Mouse (Mus musculus) forebrain, embryonic 13.5 days (tissue): Measurements from ENCODE around the gene Ifnab. TPM values are rescaled to one million over a fixed set of nuclear protein-coding genes. Genes with fewer than 3 reads are reported as not detected.

Source experiments
- ATAC-seq: fragments of 200-750 bp; cut with Nextera tagmentation; 2 replicates; pipeline ENCODE4 v1.8.0; 2017
- H3K27ac ChIP-seq: fragments of 300-500 bp; sonication (generic); 2 replicates; pipeline ENCODE4 v1.5.1; 2015; ENCODE audit warnings: inconsistent platforms, mild to moderate bottlenecking, moderate library complexity
- H3K27me3 ChIP-seq: fragments of 300-500 bp; sonication (generic); 2 replicates; pipeline ENCODE4 v1.6.1; 2015; ENCODE audit warnings: mild to moderate bottlenecking, inconsistent platforms
- H3K36me3 ChIP-seq: fragments of 300-500 bp; sonication (generic); 2 replicates; pipeline ENCODE4 v1.6.1; 2015; ENCODE audit warnings: mild to moderate bottlenecking, inconsistent platforms; ENCODE audit not compliant: poor library complexity, severe bottlenecking
- H3K4me1 ChIP-seq: fragments of 300-500 bp; sonication (generic); 2 replicates; pipeline ENCODE4 v1.6.1; 2015; ENCODE audit warnings: inconsistent platforms
- H3K4me2 ChIP-seq: fragments of 300-500 bp; sonication (generic); 2 replicates; pipeline ENCODE4 v1.6.1; 2015; ENCODE audit warnings: inconsistent platforms, mild to moderate bottlenecking, moderate library complexity
- H3K4me3 ChIP-seq: fragments of 300-500 bp; sonication (generic); 2 replicates; pipeline ENCODE4 v1.5.1; 2015; ENCODE audit warnings: mild to moderate bottlenecking, inconsistent platforms
- H3K9ac ChIP-seq: fragments of 300-500 bp; sonication (generic); 2 replicates; pipeline ENCODE4 v1.6.1; 2015; ENCODE audit warnings: mild to moderate bottlenecking, inconsistent platforms
- H3K9me3 ChIP-seq: fragments of 300-500 bp; sonication (generic); replicated peaks from 2 replicates; pipeline ENCODE4 v1.6.1; 2016; ENCODE audit warnings: inconsistent platforms
- WGBS: fragments of 180-500 bp; shearing (Covaris S2); methylation state at CpG from one replicate; pipeline ENCODE4 v1.1.7; 2015; 5-methylcytosine and 5-hydroxymethylcytosine counted together
- polyA plus RNA-seq: library from polyadenylated mRNA; unstranded; fragments of >200 nt; fragmentation: Nextera tagmentation; extraction: Ambion mirVana; gene quantifications from 2 replicates; pipeline ENCODE4 v1.2.1, GENCODE M21; 2015

Gene Ifnab
- polyA plus RNA-seq, 1 experiment from 2014 or later: not detected

DNA sequence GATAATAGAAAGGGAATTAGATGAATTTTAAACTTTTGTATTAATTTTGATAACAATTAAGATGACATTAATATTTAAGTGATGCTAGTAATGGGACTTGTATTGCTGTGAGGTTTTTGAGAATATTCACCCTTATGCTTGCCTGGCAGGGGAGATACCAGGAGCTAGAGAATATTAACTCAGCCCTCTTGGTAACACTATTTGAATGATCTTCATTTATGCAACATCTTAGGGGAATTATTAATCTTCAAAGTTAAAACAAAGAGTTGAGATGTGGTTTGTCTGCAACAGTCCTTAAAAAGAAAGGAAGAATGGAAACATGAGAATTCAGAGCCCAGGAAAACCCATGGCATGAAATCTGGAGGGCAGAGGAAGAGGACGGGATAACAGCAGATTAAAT is 8.1 kb upstream of the Ifnab start:
- H3K4me1 ChIP-seq: no peaks in the 10 kb centered on the region
- no peaks in the 10 kb centered on the region for H3K36me3 ChIP-seq
- H3K27ac ChIP-seq: no peak overlapping the region
- H3K9ac ChIP-seq: no peak overlapping the region
- H3K4me3 ChIP-seq: no peak overlapping the region
- H3K4me2 ChIP-seq: no peak overlapping the region
- H3K9me3 ChIP-seq: no peaks in the 10 kb centered on the region
- no peaks in the 10 kb centered on the region for H3K27me3 ChIP-seq
- 94% methylated on average over 1 of the region's 1 CpGs for WGBS
- ATAC-seq: no peak

DNA sequence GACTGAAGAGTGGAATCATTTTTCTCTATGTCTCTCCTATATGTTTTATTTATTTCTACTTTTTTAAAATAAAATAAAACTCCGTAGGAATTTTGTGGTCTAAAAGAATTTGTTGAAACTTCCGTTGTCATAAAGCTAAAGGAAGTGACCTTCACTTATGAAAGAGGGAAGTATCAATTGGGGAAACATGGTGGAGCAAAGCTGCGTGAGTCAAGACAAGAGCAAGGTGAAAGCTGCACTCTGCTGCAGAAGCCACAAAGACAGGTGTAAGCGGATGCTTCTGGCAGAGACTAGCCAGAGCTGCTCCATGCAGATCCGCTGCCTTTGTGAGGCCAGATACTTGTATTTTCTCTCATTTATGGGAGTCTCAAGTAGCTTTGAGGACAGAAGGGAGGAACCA is 7.6 kb upstream of the Ifnab start:
- WGBS: 86% methylated on average over 5 of the region's 5 CpGs
- Histone ChIP-seq H3K9me3 (no peaks in the 10 kb centered on the region), H3K4me2 (no peak overlapping the region), H3K4me1 (no peaks in the 10 kb centered on the region), H3K4me3 (no peak overlapping the region), H3K9ac (no peak overlapping the region), H3K27me3 (no peaks in the 10 kb centered on the region), H3K27ac (no peak overlapping the region), H3K36me3 (no peaks in the 10 kb centered on the region)
- ATAC-seq: no peak

DNA sequence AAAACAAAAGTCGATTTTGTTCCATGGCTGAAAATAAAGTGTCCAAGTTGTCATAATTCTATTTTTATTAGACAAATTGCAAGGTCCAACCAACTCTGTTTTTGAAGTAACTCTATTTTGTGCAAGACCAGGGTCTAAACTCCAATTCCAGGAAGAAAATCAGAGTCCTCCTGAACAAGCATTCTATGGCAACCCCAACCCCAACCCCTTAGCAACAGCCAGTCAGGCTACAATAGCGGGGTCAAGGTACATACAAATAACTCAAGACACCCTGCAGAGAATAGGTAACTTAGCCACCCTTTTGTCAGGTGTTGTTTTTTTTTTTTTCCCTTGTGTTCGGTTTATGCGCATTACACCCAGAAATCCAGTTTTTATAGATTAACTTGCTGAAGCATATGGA is 6.6 kb upstream of the Ifnab start:
- 81% methylated on average over 4 of the region's 4 CpGs for WGBS
- H3K4me2 ChIP-seq: no peak overlapping the region
- no peak overlapping the region for H3K9ac ChIP-seq
- H3K27me3 ChIP-seq: no peaks in the 10 kb centered on the region
- no peaks in the 10 kb centered on the region for H3K4me1 ChIP-seq
- no peak overlapping the region for H3K4me3 ChIP-seq
- H3K9me3 ChIP-seq: no peaks in the 10 kb centered on the region
- no peak overlapping the region for H3K27ac ChIP-seq
- ATAC-seq: no peak
- no peaks in the 10 kb centered on the region for H3K36me3 ChIP-seq

DNA sequence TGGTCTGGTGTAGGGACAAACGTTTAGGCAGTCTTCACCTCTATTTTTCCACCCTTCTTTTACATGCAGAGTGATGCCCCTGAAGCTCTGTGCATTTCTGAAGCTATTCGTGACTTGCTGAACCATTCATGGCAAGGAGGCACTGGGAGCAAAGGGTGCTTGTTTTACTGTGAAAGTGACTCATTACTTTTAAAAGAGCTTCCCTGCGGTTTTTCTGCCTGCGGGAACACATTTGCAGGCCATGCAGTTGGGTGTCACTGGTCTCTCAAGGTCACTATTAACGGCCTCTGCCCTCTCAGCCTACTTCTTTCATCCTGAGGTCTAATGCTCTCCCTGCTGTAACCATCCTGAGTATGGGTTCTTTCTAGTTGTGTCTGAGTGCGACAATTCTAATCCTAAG is 5.9 kb upstream of the Ifnab start:
- Histone ChIP-seq H3K36me3 (no peaks in the 10 kb centered on the region), H3K4me1 (no peaks in the 10 kb centered on the region), H3K9ac (no peak overlapping the region), H3K9me3 (no peaks in the 10 kb centered on the region), H3K27me3 (no peaks in the 10 kb centered on the region), H3K4me2 (no peak overlapping the region), H3K4me3 (no peak overlapping the region), H3K27ac (no peak overlapping the region)
- no peak for ATAC-seq
- WGBS: 62% methylated on average over 6 of the region's 6 CpGs

DNA sequence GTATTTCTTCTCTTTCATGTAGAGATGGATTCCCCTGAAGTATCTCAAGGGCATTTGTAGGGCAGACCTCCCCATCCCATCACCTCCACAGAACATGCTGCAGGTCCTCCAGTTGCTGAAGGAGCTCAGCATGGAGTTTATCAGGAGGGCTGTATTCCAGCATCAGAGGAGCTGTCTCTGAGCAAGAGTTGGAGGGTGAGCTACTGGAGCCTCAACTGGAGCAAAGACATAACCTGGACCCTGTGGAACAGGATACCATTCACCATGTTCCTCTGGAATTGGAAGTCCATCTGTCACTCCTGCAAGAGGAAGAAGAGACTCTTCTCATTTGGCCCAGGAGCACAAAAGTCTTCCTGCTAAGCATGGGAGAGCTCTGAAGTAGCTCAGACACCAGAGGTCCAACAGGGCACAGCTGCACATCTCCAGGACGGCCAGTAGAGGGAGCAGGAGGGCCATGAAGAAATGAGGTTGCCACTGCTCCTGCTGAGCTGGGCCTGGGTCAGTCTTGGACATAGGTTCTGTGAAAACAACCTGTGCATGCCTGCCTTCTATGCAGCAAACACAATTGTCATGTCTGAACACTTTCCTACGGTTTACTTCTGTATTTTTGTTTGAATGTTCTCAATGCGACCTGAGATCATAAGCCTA is 5.2 kb upstream of the Ifnab start:
- peak; percentile 76 for ATAC-seq

DNA sequence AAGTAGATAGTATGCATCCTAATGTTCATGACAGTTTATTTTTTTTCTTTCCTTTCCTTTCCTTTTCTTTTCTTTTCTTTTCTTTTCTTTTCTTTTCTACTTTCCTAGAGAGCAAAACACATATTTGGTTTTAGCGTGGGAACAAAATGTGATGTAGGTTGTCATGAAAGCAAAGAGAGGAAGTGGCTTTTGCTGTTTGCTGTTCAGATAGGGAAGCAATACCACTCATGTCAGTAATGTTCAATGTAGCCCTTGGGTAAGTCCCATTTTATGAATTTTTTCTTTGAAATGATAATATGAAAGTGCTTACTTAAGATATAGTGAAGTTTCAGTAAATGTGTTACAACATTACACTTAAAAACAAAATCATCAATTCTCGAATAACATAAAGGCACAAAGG is 2.2 kb upstream of the Ifnab start:
- no peak overlapping the region for H3K27ac ChIP-seq
- H3K9ac ChIP-seq: no peak overlapping the region
- H3K27me3 ChIP-seq: no peaks in the 10 kb centered on the region
- no peaks in the 10 kb centered on the region for H3K36me3 ChIP-seq
- H3K4me2 ChIP-seq: no peak overlapping the region
- WGBS: 81% methylated on average over 2 of the region's 2 CpGs
- no peak for ATAC-seq
- no peaks in the 10 kb centered on the region for H3K9me3 ChIP-seq
- no peaks in the 10 kb centered on the region for H3K4me1 ChIP-seq
- H3K4me3 ChIP-seq: no peak overlapping the region

More for the DNA sequence above, 5.2 kb upstream of the Ifnab start:
- H3K36me3 ChIP-seq: no peaks in the 10 kb centered on the region
- no peak overlapping the region for H3K4me2 ChIP-seq
- no peaks in the 10 kb centered on the region for H3K9me3 ChIP-seq
- no peak overlapping the region for H3K9ac ChIP-seq
- 28% methylated on average over 3 of the region's 3 CpGs for WGBS
- H3K4me1 ChIP-seq: no peaks in the 10 kb centered on the region
- no peaks in the 10 kb centered on the region for H3K27me3 ChIP-seq
- no peak overlapping the region for H3K4me3 ChIP-seq
- no peak overlapping the region for H3K27ac ChIP-seq

DNA sequence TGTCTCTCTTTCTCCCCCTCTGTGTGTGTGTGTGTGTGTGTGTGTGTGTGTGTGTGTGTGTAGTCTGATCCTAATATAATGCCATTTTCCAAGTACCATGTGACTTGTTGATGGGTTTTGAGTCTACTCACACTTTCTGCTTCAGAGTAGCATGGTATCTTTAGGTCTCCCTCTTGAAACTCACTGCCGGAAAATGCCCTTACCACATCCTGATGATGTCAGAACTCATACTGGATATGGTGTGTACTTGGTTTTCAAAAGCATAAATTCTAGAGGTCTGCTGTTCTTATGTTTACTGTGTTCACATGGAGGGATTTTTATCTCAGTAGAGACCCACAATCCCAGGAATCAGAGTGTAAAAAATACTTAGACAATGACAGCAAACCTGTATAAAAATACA is 1.4 kb upstream of the Ifnab start:
- Histone ChIP-seq H3K9me3 (no peaks in the 10 kb centered on the region), H3K27ac (no peak overlapping the region), H3K27me3 (no peaks in the 10 kb centered on the region), H3K4me3 (no peak overlapping the region), H3K4me1 (no peaks in the 10 kb centered on the region), H3K36me3 (no peaks in the 10 kb centered on the region), H3K4me2 (no peak overlapping the region), H3K9ac (no peak overlapping the region)
- no peak for ATAC-seq
- WGBS: 94% methylated on average over 1 of the region's 1 CpGs

DNA sequence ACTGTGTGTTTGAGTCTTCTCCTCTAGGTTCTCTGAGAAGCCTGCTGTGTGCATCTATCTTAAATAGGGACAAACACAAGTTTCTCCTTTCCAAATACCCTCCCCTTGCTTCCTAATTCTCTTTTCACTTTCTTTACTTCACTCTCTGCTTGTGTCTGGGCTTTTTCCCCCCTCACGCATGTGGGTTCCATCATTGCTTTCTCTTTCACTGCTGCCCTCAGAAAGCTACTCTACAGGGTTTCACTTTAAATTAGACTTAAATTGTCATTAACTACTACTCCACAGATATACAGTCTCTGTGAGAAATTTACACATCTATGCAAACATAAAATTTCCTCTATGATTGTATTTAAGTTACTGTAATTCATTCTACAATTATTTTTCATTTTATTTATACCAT is 7.3 kb downstream of the Ifnab start, which contains the start of gene Ifna2:
TSS of gene Ifna2 (minus strand) at position 101 of the 400 bp plus-strand sequence.
- ATAC-seq: no peak
- Histone ChIP-seq H3K27ac (no peak within 1 kb of the TSS), H3K9ac (no peak within 1 kb of the TSS), H3K27me3 (no peaks in the 10 kb centered on the region), H3K9me3 (no peaks in the 10 kb centered on the region), H3K4me1 (no peaks in the 10 kb centered on the region), H3K4me2 (no peak within 1 kb of the TSS), H3K4me3 (no peak within 1 kb of the TSS), H3K36me3 (no peaks in the 10 kb centered on the region)
- WGBS: 93% methylated on average over 1 of the region's 1 CpGs

DNA sequence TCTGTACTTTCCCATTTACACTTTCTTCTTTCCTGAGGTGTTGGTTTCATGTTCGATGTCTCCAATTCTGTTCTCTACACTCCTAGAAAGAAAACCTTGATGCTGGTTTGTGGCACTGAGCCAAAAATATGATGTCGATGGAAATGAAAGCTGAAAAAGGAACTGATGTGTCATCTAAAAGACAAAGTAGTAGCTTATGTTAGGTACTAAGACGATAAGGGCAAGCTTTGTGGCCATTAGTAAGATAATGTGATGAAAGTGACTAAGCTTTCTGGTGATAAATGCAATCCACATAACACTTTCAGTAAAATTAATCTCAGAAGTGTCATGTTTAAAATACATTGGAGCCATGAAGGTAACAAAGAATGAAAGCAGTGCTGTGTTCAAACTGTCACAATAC is 9.8 kb downstream of the Ifnab start:
- Histone ChIP-seq H3K4me2 (no peak overlapping the region), H3K9ac (no peak overlapping the region), H3K36me3 (no peaks in the 10 kb centered on the region), H3K27me3 (no peaks in the 10 kb centered on the region), H3K4me1 (no peaks in the 10 kb centered on the region), H3K4me3 (no peak overlapping the region), H3K27ac (no peak overlapping the region), H3K9me3 (no peaks in the 10 kb centered on the region)
- ATAC-seq: no peak
- WGBS: 80% methylated on average over 3 of the region's 3 CpGs

DNA sequence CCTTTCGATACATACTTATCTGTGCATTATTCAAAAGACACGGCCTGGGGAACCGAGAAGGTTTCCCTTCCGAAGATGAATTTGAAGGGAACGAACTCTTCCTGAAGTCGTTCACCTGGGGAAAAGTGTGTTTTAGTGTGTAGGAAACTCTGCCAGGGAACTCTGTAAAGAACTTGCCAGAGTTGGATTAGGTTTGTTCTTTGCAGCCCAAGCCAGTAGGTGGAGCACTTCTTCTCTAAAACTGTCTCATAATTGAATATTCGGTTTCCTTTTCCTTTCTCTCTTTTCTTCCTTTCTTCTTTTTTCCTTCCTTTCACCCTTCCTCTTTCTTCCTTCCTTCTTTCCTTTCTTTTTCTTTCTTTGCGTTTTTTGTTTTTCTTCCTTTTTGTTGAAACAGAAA is 10.8 kb downstream of the Ifnab start:
- H3K4me3 ChIP-seq: no peak overlapping the region
- H3K4me1 ChIP-seq: no peaks in the 10 kb centered on the region
- no peaks in the 10 kb centered on the region for H3K9me3 ChIP-seq
- ATAC-seq: no peak
- no peak overlapping the region for H3K9ac ChIP-seq
- no peak overlapping the region for H3K4me2 ChIP-seq
- no peak overlapping the region for H3K27ac ChIP-seq
- no peaks in the 10 kb centered on the region for H3K36me3 ChIP-seq
- whole genome bisulfite sequencing: 46% methylated on average over 8 of the region's 8 CpGs
- no peaks in the 10 kb centered on the region for H3K27me3 ChIP-seq

DNA sequence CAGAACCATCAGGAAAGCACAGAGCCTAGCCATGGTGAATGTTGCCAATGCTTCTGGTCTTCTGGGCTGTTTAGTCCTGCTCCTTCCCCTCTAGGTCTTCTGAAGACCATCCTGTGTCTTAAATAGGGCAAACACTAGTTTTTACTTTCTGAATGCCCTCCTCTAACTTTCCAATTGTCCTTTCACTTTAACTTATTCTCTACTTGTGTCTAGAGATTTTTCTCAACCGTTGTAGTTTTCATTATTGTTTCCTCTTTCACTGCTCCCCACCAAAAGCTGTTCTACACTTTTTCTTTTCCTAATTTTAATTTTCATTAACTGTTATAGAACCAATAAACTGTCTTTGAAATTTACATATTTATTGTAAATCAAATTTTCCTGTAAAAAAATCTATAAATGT is 14.3 kb downstream of the Ifnab start, which contains the start of gene Ifna16:
TSS of gene Ifna16 (minus strand) at position 101 of the 400 bp plus-strand sequence.
- no peaks in the 10 kb centered on the region for H3K36me3 ChIP-seq
- H3K4me3 ChIP-seq: no peak within 1 kb of the TSS
- H3K9me3 ChIP-seq: no peaks in the 10 kb centered on the region
- no peak for ATAC-seq
- H3K4me2 ChIP-seq: no peak within 1 kb of the TSS
- no peaks in the 10 kb centered on the region for H3K4me1 ChIP-seq
- 91% methylated on average over 1 of the region's 1 CpGs for WGBS
- H3K9ac ChIP-seq: no peak within 1 kb of the TSS
- no peak within 1 kb of the TSS for H3K27ac ChIP-seq
- H3K27me3 ChIP-seq: no peaks in the 10 kb centered on the region

DNA sequence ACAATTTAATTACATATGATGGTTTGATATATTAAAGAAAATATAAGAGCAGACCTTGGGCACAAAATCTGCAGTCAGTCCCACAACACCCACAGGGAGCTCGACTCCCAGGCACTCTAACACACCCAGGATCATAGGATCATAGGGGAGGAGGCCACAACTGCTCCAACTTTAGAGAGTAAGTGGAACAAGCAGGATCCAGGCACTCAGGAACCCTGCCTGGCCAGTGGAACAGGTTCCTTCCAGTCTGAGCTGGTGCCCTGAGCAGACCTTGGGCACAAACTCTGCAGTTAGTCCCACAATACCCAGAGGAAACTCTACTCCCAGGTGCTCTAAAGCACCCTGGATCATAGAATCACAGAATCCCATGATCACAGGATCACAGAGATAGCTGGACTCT is 35.7 kb downstream of the Ifnab start:
- Histone ChIP-seq H3K27me3 (no peaks in the 10 kb centered on the region), H3K36me3 (no peaks in the 10 kb centered on the region), H3K9ac (no peak overlapping the region), H3K4me3 (no peak overlapping the region), H3K4me2 (no peak overlapping the region), H3K4me1 (no peaks in the 10 kb centered on the region), H3K27ac (no peak overlapping the region), H3K9me3 (no peaks in the 10 kb centered on the region)
- WGBS: 45% methylated on average over 1 of the region's 1 CpGs
- no peak for ATAC-seq

DNA sequence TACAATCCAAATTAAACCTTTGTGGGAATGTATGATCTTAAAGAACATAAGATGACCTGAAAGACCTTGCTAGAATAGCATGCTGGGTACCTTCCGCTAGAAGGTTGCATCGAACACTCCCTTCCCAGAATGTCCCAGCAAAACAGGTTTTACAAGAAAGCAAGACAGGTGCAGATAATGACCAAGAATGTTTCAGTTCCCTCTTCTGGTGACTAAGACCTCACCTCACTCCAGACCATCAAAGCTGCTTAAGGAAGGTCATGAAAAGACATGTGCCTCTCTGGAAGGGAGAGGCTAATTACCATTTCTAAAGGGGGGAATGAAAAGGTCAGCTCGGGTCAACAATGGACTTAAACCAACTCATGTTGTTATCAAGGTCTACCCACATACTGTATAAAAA is 37.5 kb downstream of the Ifnab start:
- H3K4me1 ChIP-seq: no peaks in the 10 kb centered on the region
- no peak overlapping the region for H3K4me3 ChIP-seq
- WGBS: 72% methylated on average over 3 of the region's 3 CpGs
- no peak for ATAC-seq
- H3K9me3 ChIP-seq: no peaks in the 10 kb centered on the region
- no peaks in the 10 kb centered on the region for H3K36me3 ChIP-seq
- no peaks in the 10 kb centered on the region for H3K27me3 ChIP-seq
- H3K4me2 ChIP-seq: no peak overlapping the region
- no peak overlapping the region for H3K27ac ChIP-seq
- no peak overlapping the region for H3K9ac ChIP-seq
